Comparison of ENCODE assay signal across 28 mouse cellular contexts in the genomic region with DNA sequence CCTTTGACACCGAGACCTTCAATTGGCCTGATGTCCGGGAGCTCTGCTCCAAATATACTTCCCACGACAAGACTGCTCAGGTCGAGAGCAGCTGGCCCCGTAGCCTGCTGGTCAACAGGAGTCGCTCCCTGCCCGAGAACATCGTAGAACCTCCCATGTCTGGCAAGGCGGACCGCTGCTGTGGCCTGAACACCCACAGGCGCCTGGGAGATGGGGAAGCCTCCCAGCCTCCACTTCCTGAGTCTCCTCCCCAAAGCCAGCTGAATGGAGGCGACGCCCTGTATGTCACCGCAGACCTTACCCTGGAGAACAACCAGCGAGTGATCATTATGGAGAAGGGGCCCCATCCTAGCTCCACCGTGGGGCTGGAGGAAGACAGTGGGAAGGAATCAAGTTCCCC. TPM values are rescaled to one million over a fixed set of nuclear protein-coding genes. Genes with fewer than 3 reads are reported as not detected.
DNase-seq lines count a peak whose midpoint lies in the region; ATAC-seq and TF ChIP-seq lines count a peak whose summit lies in the region.
"Had no signal": no experiment of that assay in that cellular context is flagged by ENCODE, and none has a peak within 500 bp of the region (broad histone marks: within the 10 kb centered on the region; RNA-seq: fewer than 3 reads in every experiment).

No protein-coding gene starts in this region.

- no peak for ATAC-seq in heart, postnatal 0 days (ENCODE audit: insufficient read depth, low read depth)
- ATAC-seq in G1E (ENCODE audit: extremely low read depth, insufficient number of reproducible peaks, low FRiP score, poor library complexity, severe bottlenecking), result no peak
- ATAC-seq in intestine, embryonic 15.5 days, result peak; percentile 13; the same call in 1 of the 2 replicates
- ATAC-seq: activated CD4-positive, CD25-positive, alpha-beta regulatory T cell, adult 4 months; forebrain, embryonic 14.5 days; hindbrain, postnatal 0 days had no signal

- WGBS in heart, postnatal 0 days, result 82% methylated on average over 16 of the region's 16 CpGs
- 88% methylated on average over 16 of the region's 16 CpGs for WGBS in intestine, embryonic 15.5 days
- 94% methylated on average over 16 of the region's 16 CpGs for WGBS in forebrain, embryonic 10.5 days

- peak overlapping the region; percentile 54 for H3K27ac ChIP-seq in gastrocnemius, adult 2 months
- peak overlapping the region; percentile 25; the same call in 1 of the 2 replicates for H3K27ac ChIP-seq in heart, postnatal 0 days (ENCODE audit: low read depth)
- no peak overlapping the region for H3K27ac ChIP-seq in intestine, embryonic 15.5 days
- no peak overlapping the region for H3K27ac ChIP-seq in forebrain, embryonic 10.5 days
- H3K27ac ChIP-seq: heart, embryonic 13.5 days; hindbrain, embryonic 12.5 days; hindbrain, postnatal 0 days; kidney, embryonic 15.5 days; layer of hippocampus, adult 2 months; left cerebral cortex, adult 2 months; limb, embryonic 12.5 days; liver, embryonic 15.5 days; neural tube, embryonic 12.5 days; stomach, postnatal 0 days had no signal

- no peak for TF ChIP-seq CTCF in gastrocnemius, adult 2 months (IDR thresholded peaks at IDR 0.05)
- no peak for TF ChIP-seq CTCF in heart, postnatal 0 days (IDR thresholded peaks at IDR 0.05; ENCODE audit: low read depth)
- no peak for TF ChIP-seq CTCF in G1E (IDR thresholded peaks at IDR 0.05; ENCODE audit: low read depth, low read length)

- no peaks in the 10 kb centered on the region for H3K9me3 ChIP-seq in heart, postnatal 0 days (replicated peaks; ENCODE audit: control insufficient read depth, low read length)
- no peaks in the 10 kb centered on the region for H3K9me3 ChIP-seq in G1E (replicated peaks)
- H3K9me3 ChIP-seq in intestine, embryonic 15.5 days, result no peaks in the 10 kb centered on the region
- no peaks in the 10 kb centered on the region for H3K9me3 ChIP-seq in forebrain, embryonic 10.5 days
- H3K9me3 ChIP-seq: heart, embryonic 13.5 days; hindbrain, embryonic 12.5 days; kidney, embryonic 15.5 days; limb, embryonic 12.5 days; liver, embryonic 15.5 days; neural tube, embryonic 12.5 days had no signal

- no peak for TF ChIP-seq EP300 in heart, postnatal 0 days (IDR thresholded peaks at IDR 0.05; ENCODE audit: low read depth)

- DNase-seq in gastrocnemius, adult 2 months, result peak; percentile 59
- no peak for DNase-seq in gastrocnemius, adult 18-20 months (ENCODE audit: low spot score)
- DNase-seq in heart, postnatal 0 days (ENCODE audit: low spot score), result no peak
- no peak for DNase-seq in heart, postnatal 36 days
- peak; percentile 57 for DNase-seq in G1E (ENCODE audit: low spot score)
- no peak for DNase-seq in adrenal gland, postnatal 36 days
- no peak for DNase-seq in forebrain, embryonic 10.5 days (ENCODE audit: extremely low spot score, low spot score)
- DNase-seq: cerebellum, postnatal 36 days; heart, postnatal 14 days; lung, embryonic 14.5 days; right cerebral cortex, adult 18-20 months; right cerebral cortex, postnatal 4 days; thymus, adult 2 months had no signal

- peaks cover 8% of the 10 kb centered on the region; the same call in 1 of the 2 replicates for H3K4me1 ChIP-seq in heart, postnatal 0 days (ENCODE audit: control insufficient read depth, insufficient read depth)
- peaks cover 49% of the 10 kb centered on the region for H3K4me1 ChIP-seq in G1E (ENCODE audit: insufficient read depth, low read depth, low read length)
- peaks cover 14% of the 10 kb centered on the region for H3K4me1 ChIP-seq in intestine, embryonic 15.5 days (replicated peaks)
- peaks cover 7% of the 10 kb centered on the region for H3K4me1 ChIP-seq in forebrain, embryonic 10.5 days
- H3K4me1 ChIP-seq: hindbrain, embryonic 12.5 days; neural tube, embryonic 12.5 days had no signal

- H3K27me3 ChIP-seq in heart, postnatal 0 days (ENCODE audit: control insufficient read depth, insufficient read depth, low read length), result no peaks in the 10 kb centered on the region
- peaks cover 93% of the 10 kb centered on the region for H3K27me3 ChIP-seq in G1E (ENCODE audit: insufficient read depth, low read length)
- no peaks in the 10 kb centered on the region for H3K27me3 ChIP-seq in intestine, embryonic 15.5 days (replicated peaks)
- no peaks in the 10 kb centered on the region for H3K27me3 ChIP-seq in forebrain, embryonic 10.5 days (ENCODE audit: poor library complexity, severe bottlenecking)
- H3K27me3 ChIP-seq: heart, embryonic 13.5 days; hindbrain, embryonic 12.5 days; kidney, embryonic 15.5 days; limb, embryonic 12.5 days; neural tube, embryonic 12.5 days had no signal

- no peak overlapping the region for H3K4me2 ChIP-seq in heart, postnatal 0 days (ENCODE audit: low read depth, low read length)
- no peak overlapping the region for H3K4me2 ChIP-seq in intestine, embryonic 15.5 days (replicated peaks)
- H3K4me2 ChIP-seq: heart, embryonic 13.5 days; hindbrain, embryonic 12.5 days; kidney, embryonic 15.5 days; limb, embryonic 12.5 days; liver, embryonic 15.5 days; lung, embryonic 14.5 days; midbrain, embryonic 11.5 days; neural tube, embryonic 12.5 days had no signal

- H3K9ac ChIP-seq in heart, postnatal 0 days (replicated peaks; ENCODE audit: low read depth, low read length), result no peak overlapping the region
- no peak overlapping the region for H3K9ac ChIP-seq in intestine, embryonic 15.5 days
- H3K9ac ChIP-seq: heart, embryonic 13.5 days; hindbrain, embryonic 12.5 days; kidney, embryonic 15.5 days; limb, embryonic 12.5 days; liver, embryonic 15.5 days; lung, embryonic 14.5 days; neural tube, embryonic 12.5 days had no signal

- H3K4me3 ChIP-seq in gastrocnemius, adult 2 months, result no peak overlapping the region
- no peak overlapping the region for H3K4me3 ChIP-seq in heart, postnatal 0 days (ENCODE audit: low read depth, low read length)
- H3K4me3 ChIP-seq in G1E (ENCODE audit: low read depth, low read length), result peak overlapping the region; percentile 30; the same call in 1 of the 2 replicates
- no peak overlapping the region for H3K4me3 ChIP-seq in intestine, embryonic 15.5 days (replicated peaks)
- no peak overlapping the region for H3K4me3 ChIP-seq in forebrain, embryonic 10.5 days
- H3K4me3 ChIP-seq: heart, embryonic 13.5 days; hindbrain, embryonic 12.5 days; kidney, embryonic 15.5 days; layer of hippocampus, adult 2 months; left cerebral cortex, adult 2 months; limb, embryonic 12.5 days; liver, embryonic 15.5 days; myocyte; neural tube, embryonic 12.5 days had no signal

- intact Hi-C loops in gastrocnemius, adult 2 months (cut with DNase I), result no loop called here
- intact Hi-C loops in heart, postnatal 36 days (cut with DNase I), result no loop called here

- peaks cover 64% of the 10 kb centered on the region for H3K36me3 ChIP-seq in heart, postnatal 0 days (replicated peaks; ENCODE audit: control insufficient read depth, insufficient read depth, low read length)
- H3K36me3 ChIP-seq in G1E (replicated peaks), result peaks cover 37% of the 10 kb centered on the region
- peaks cover 30% of the 10 kb centered on the region for H3K36me3 ChIP-seq in intestine, embryonic 15.5 days
- peaks cover 27% of the 10 kb centered on the region for H3K36me3 ChIP-seq in forebrain, embryonic 10.5 days (replicated peaks)
- H3K36me3 ChIP-seq: hindbrain, embryonic 12.5 days; neural tube, embryonic 12.5 days had no signal

RNA-seq across cellular contexts. Expression of a gene that starts 47.2 kb away (rescaled TPM):
- 1 to 10 TPM; 5.3 to 6.1 TPM for total RNA-seq in gastrocnemius, adult 2 months (2021)
- 1 to 10 TPM; 5.2 to 5.3 TPM for total RNA-seq in gastrocnemius, adult 18-20 months (2021)
- 17.7 and 21.7 TPM in 2 replicates for total RNA-seq in heart, postnatal 0 days (2014; rRNA removed; ENCODE audit: low replicate concordance)
- polyA plus RNA-seq in heart, postnatal 0 days (2015; fragmentation: Nextera tagmentation; extraction: Ambion mirVana), result 3.7 TPM in 2 replicates
- total RNA-seq in heart, postnatal 36 days (2021), result 10 to 100 TPM; 13.2 to 15.2 TPM
- total RNA-seq in G1E (2014; fragmentation: Nextera tagmentation), result 12.4 and 12.6 TPM in 2 replicates
- 16.7 and 17.8 TPM in 2 replicates for total RNA-seq in G1E (2017)
- 10.1 and 12.5 TPM in 2 replicates for polyA plus RNA-seq in G1E (2012)
- polyA plus RNA-seq in intestine, embryonic 15.5 days (2015; fragmentation: Nextera tagmentation; extraction: Ambion mirVana), result 9.5 and 11.2 TPM in 2 replicates
- 10 to 100 TPM; 11.1 to 13.0 TPM for total RNA-seq in adrenal gland, postnatal 36 days (2021)
- polyA plus RNA-seq in forebrain, embryonic 10.5 days (2016; fragmentation: Nextera tagmentation; extraction: Ambion mirVana), result 1.5 and 2.4 TPM in 2 replicates

Comparison
In these comparisons a context has a peak if more than half of its experiments do, and no peak if none do; other contexts are left out.
1. DNase-seq: peak in gastrocnemius, adult 2 months (single experiment) and G1E (single experiment); none in gastrocnemius, adult 18-20 months (single experiment), heart, postnatal 0 days (single experiment), heart, postnatal 36 days (0 of 2), adrenal gland, postnatal 36 days (0 of 2) and forebrain, embryonic 10.5 days (single experiment).
2. H3K27ac ChIP-seq: peak in gastrocnemius, adult 2 months (single experiment) and heart, postnatal 0 days (single experiment); none in intestine, embryonic 15.5 days (single experiment) and forebrain, embryonic 10.5 days (single experiment).